9 mouse cellular contexts compared by ENCODE assay signal in genomic region chr7:112238768-112239728, GRCm38 (mm10). TPM values are rescaled to one million over a fixed set of nuclear protein-coding genes. Genes with fewer than 3 reads are reported as not detected.
DNase-seq lines count a peak whose midpoint lies in the region; ATAC-seq and TF ChIP-seq lines count a peak whose summit lies in the region.
"Had no signal": no experiment of that assay in that cellular context is flagged by ENCODE, and none has a peak within 500 bp of the region (broad histone marks: within the 10 kb centered on the region; RNA-seq: fewer than 3 reads in every experiment).

No protein-coding gene starts in this region.

- 40% methylated on average over 10 of the region's 10 CpGs for WGBS in kidney, embryonic 14.5 days
- 63% methylated on average over 10 of the region's 10 CpGs for WGBS in kidney, adult 2 months

- DNase-seq in kidney, adult 2 months, result no peak
- DNase-seq in lung, postnatal 10 days, result peak; percentile 82
- no peak for DNase-seq in adrenal gland, adult 2 months
- DNase-seq in embryo, embryonic 9.5 days (ENCODE audit: extremely low spot score), result no peak

- H3K4me3 ChIP-seq in kidney, embryonic 14.5 days (ENCODE audit: low read length), result no peak overlapping the region
- no peak overlapping the region for H3K4me3 ChIP-seq in kidney, adult 2 months (ENCODE audit: insufficient read depth, low read depth, low read length)
- H3K4me3 ChIP-seq: liver, embryonic 15.5 days had no signal

- H3K4me2 ChIP-seq in kidney, embryonic 14.5 days (replicated peaks; ENCODE audit: low read depth, low read length), result no peak overlapping the region
- H3K4me2 ChIP-seq: liver, embryonic 15.5 days had no signal

- TF ChIP-seq POLR2A in kidney, adult 2 months (IDR thresholded peaks at IDR 0.05; ENCODE audit: low read depth, low read length), result no peak

- peaks cover 9% of the 10 kb centered on the region for H3K4me1 ChIP-seq in kidney, embryonic 14.5 days (ENCODE audit: control insufficient read depth, insufficient read depth, low read length)
- no peaks in the 10 kb centered on the region for H3K4me1 ChIP-seq in kidney, adult 2 months (ENCODE audit: control insufficient read depth, insufficient read depth, low read length)
- H3K4me1 ChIP-seq: liver, embryonic 15.5 days had no signal

- H3K27me3 ChIP-seq in kidney, embryonic 14.5 days (ENCODE audit: control insufficient read depth, insufficient read depth, low read length), result no peaks in the 10 kb centered on the region
- H3K27me3 ChIP-seq in kidney, adult 2 months (replicated peaks; ENCODE audit: control insufficient read depth, insufficient read depth, low read length), result no peaks in the 10 kb centered on the region
- H3K27me3 ChIP-seq: liver, embryonic 15.5 days had no signal

- H3K9me3 ChIP-seq in kidney, embryonic 14.5 days (ENCODE audit: control insufficient read depth, low read length), result no peaks in the 10 kb centered on the region
- H3K9me3 ChIP-seq: liver, embryonic 15.5 days had no signal

- TF ChIP-seq CTCF in kidney, adult 2 months (conservative IDR thresholded peaks at IDR 0.05; ENCODE audit: insufficient read depth, insufficient read length, low read depth, low read length), result no peak

- H3K27ac ChIP-seq in kidney, embryonic 14.5 days (ENCODE audit: low read depth, low read length), result no peak overlapping the region
- H3K27ac ChIP-seq in kidney, adult 2 months (ENCODE audit: insufficient read depth, low read depth, low read length), result no peak overlapping the region
- H3K27ac ChIP-seq: liver, embryonic 15.5 days had no signal

- no peaks in the 10 kb centered on the region for H3K36me3 ChIP-seq in kidney, embryonic 14.5 days (ENCODE audit: control insufficient read depth, insufficient read depth, low read length)
- H3K36me3 ChIP-seq in kidney, adult 2 months (ENCODE audit: control insufficient read depth, insufficient read depth, low read length), result no peaks in the 10 kb centered on the region
- H3K36me3 ChIP-seq: liver, embryonic 15.5 days had no signal

- no peak overlapping the region for H3K9ac ChIP-seq in kidney, embryonic 14.5 days (ENCODE audit: low read depth, low read length)
- H3K9ac ChIP-seq: liver, embryonic 15.5 days had no signal

- 0 out of 2 replicates have a peak, but pooled peaks have one; percentile 56 for ATAC-seq in kidney, embryonic 14.5 days (ENCODE audit: low FRiP score, low TSS enrichment)
- peak; percentile 29 for ATAC-seq in CD4-positive, CD25-positive, alpha-beta regulatory T cell, adult 4 months
- peak; percentile 29 to 54; a peak in 3 of 4 replicates for ATAC-seq in hematopoietic stem cell, adult 5-6 weeks (replicated peaks in 1 of 2; ENCODE audit: insufficient read depth in 1 of 2, low FRiP score in 2 of 2, low TSS enrichment in 1 of 2, low read depth in 1 of 2, poor library complexity in 2 of 2, severe bottlenecking in 2 of 2)
- no peak for ATAC-seq in activated CD4-positive, CD25-positive, alpha-beta regulatory T cell, adult 4 months

RNA-seq across cellular contexts. Expression of gene Mical2, which starts 13.4 kb away (rescaled TPM):
- polyA plus RNA-seq in kidney, embryonic 14.5 days (2014; fragmentation: Nextera tagmentation; extraction: Ambion mirVana), result 5.0 and 7.7 TPM in 2 replicates
- polyA plus RNA-seq in kidney, adult 2 months (2012; rRNA removed), result 6.6 and 7.3 TPM in 2 replicates
- 1 to 10 TPM; 2.1 to 2.4 TPM for polyA plus RNA-seq in CD4-positive, CD25-positive, alpha-beta regulatory T cell, adult 4 months (2017; shearing (Covaris generic))
- total RNA-seq in hematopoietic stem cell, adult 5-6 weeks (2017), result 1.4 and 1.5 TPM in 2 replicates
- 10 to 100 TPM; 10.6 to 14.3 TPM for total RNA-seq in adrenal gland, adult 2 months (2021)
- 3.8 and 4.1 TPM in 2 replicates for polyA plus RNA-seq in adrenal gland, adult 2 months (2012; rRNA removed)
- 1 to 10 TPM; 1.2 to 3.0 TPM for polyA plus RNA-seq in activated CD4-positive, CD25-positive, alpha-beta regulatory T cell, adult 4 months (2017; shearing (Covaris generic))
